Mouse (Mus musculus) midbrain, embryonic 14.5 days (tissue): ENCODE measurements at regions not wholly inside any gene's neighbourhood (a gene's known extent, or its start where the extent isn't known, plus 50 kb on each side); places are given as distances from the start of the nearest gene placed in this dataset.

Experiments
- ATAC-seq: fragments of 200-750 bp; cut with Nextera tagmentation; 2 replicates; pipeline ENCODE4 v1.8.0; 2017; ENCODE audit warnings: moderate number of reproducible peaks, moderate library complexity; ENCODE audit not compliant: low FRiP score, low TSS enrichment
- DNase-seq: peaks from one replicate; pipeline ENCODE4 v3.0.0-alpha.2; 2015
- H3K27ac ChIP-seq: fragments of 300-500 bp; sonication (generic); replicated peaks from 2 replicates; pipeline ENCODE4 v1.5.1; 2014; ENCODE audit warnings: mild to moderate bottlenecking, low read depth, low read length, moderate library complexity
- H3K27me3 ChIP-seq: fragments of 300-500 bp; sonication (generic); 2 replicates; pipeline ENCODE4 v1.6.1; 2014; ENCODE audit warnings: low read length, control low read depth, mixed read lengths; ENCODE audit not compliant: control insufficient read depth, insufficient read depth
- H3K36me3 ChIP-seq: fragments of 300-500 bp; sonication (generic); 2 replicates; pipeline ENCODE4 v1.6.1; 2014; ENCODE audit warnings: low read length, control low read depth; ENCODE audit not compliant: control insufficient read depth, insufficient read depth
- H3K4me1 ChIP-seq: fragments of 300-500 bp; sonication (generic); 2 replicates; pipeline ENCODE4 v1.6.1; 2014; ENCODE audit warnings: mild to moderate bottlenecking, antibody characterized with exemption, low read length, control low read depth; ENCODE audit not compliant: control insufficient read depth, insufficient read depth
- H3K4me2 ChIP-seq: fragments of 300-500 bp; sonication (generic); 2 replicates; pipeline ENCODE4 v1.6.1; 2014; ENCODE audit warnings: mild to moderate bottlenecking, low read length, moderate library complexity
- H3K4me3 ChIP-seq: fragments of 300-500 bp; sonication (generic); replicated peaks from 2 replicates; pipeline ENCODE4 v1.5.1; 2014; ENCODE audit warnings: low read depth, low read length
- H3K9ac ChIP-seq: fragments of 300-500 bp; sonication (generic); replicated peaks from 2 replicates; pipeline ENCODE4 v1.6.1; 2014; ENCODE audit warnings: mild to moderate bottlenecking, low read length, moderate library complexity
- H3K9me3 ChIP-seq: fragments of 300-500 bp; sonication (generic); 2 replicates; pipeline ENCODE4 v1.6.1; 2016; ENCODE audit warnings: low read length, control low read depth, mixed read lengths; ENCODE audit not compliant: control insufficient read depth
- WGBS: fragments of 180-500 bp; shearing (Covaris S2); extraction: QIAGEN DNeasy Blood & Tissue Kit; methylation state at CpG from one replicate; pipeline ENCODE4 v1.1.7; 2014; 5-methylcytosine and 5-hydroxymethylcytosine counted together

- H3K36me3 ChIP-seq, result no peaks in the 10 kb centered on the region
- H3K9me3 ChIP-seq, result no peaks in the 10 kb centered on the region
- H3K9ac ChIP-seq, result no peak overlapping the region
- H3K4me3 ChIP-seq, result no peak overlapping the region
- H3K4me1 ChIP-seq, result no peaks in the 10 kb centered on the region
- no peak overlapping the region for H3K27ac ChIP-seq
- H3K4me2 ChIP-seq, result no peak overlapping the region
- H3K27me3 ChIP-seq, result no peaks in the 10 kb centered on the region
- no peak for ATAC-seq
- no peak for DNase-seq
Observed at GRCm38 (mm10) chr7:93424717-93425116, 345.1 kb downstream of the Fam181b start.

DNA sequence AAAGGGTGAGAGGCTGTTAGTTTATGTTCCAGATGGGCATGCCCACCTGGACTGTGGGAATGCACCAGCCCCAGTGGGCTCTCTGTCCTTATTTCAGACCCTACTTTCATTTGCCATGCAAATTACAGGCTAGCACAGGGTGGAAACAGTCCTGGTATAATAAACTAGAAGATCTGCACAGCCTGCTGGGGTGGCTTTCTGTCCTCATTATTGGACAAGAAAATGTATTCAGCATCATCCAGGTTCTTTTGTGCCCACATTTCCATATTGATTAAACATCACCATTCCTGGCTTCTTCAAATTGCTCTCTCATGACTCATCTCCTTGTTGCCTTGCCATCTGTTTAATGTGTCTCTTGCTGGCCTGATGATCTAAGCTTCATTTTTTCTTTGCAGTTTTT lies 355.4 kb downstream of the Fam181b start:
- Histone ChIP-seq H3K36me3 (no peaks in the 10 kb centered on the region), H3K9me3 (no peaks in the 10 kb centered on the region), H3K27me3 (no peaks in the 10 kb centered on the region), H3K27ac (no peak overlapping the region), H3K4me3 (no peak overlapping the region), H3K4me1 (no peaks in the 10 kb centered on the region), H3K9ac (no peak overlapping the region), H3K4me2 (no peak overlapping the region)
- DNase-seq (peak; percentile 3), ATAC-seq (no peak; the same call in 1 of the 2 replicates)

DNA sequence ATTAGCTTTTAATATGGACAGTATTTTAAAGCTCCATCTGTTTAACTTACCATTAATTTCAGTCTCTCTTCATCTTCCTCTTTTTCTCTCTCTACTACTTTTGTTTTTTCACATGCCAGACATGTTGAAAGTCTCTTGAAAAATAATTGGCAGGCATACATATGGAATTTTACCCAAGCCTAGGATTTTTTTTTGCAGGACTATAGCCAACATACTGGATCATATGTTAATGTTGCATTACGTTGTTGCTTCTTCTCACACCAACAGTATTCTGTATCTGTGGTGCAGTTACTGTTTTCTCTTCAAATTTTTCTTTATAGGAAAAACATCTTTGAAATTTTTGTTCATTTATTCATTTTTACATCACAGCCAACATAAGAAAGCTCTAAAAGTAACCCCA lies 374.4 kb downstream of the Fam181b start:
- Histone ChIP-seq H3K4me2 (no peak overlapping the region), H3K9ac (no peak overlapping the region), H3K36me3 (no peaks in the 10 kb centered on the region), H3K9me3 (no peaks in the 10 kb centered on the region), H3K4me3 (no peak overlapping the region), H3K4me1 (no peaks in the 10 kb centered on the region), H3K27ac (no peak overlapping the region), H3K27me3 (no peaks in the 10 kb centered on the region)
- 87% methylated on average over 1 of the region's 1 CpGs for whole genome bisulfite sequencing
- DNase-seq, result no peak
- ATAC-seq, result no peak

DNA sequence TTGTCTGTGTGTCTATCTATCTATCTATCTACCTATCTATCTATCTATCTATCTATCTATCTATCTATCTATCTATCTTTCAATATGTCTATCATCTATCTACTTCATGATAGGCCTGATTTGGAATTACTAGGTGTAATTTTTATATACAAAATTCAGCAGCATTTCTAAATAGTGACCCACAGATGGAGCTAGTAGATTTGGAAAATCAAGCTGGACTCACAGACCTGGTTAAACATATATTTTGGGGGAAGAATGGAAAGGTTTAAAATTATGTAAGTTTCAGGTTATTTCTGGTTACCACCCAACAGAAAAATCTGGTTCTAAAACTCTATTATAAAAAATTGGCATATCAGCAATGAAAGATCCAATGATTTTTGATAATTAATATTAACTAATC lies 383.7 kb downstream of the Fam181b start:
- Histone ChIP-seq H3K9ac (no peak overlapping the region), H3K27ac (no peak overlapping the region), H3K36me3 (no peaks in the 10 kb centered on the region), H3K9me3 (no peaks in the 10 kb centered on the region), H3K4me3 (no peak overlapping the region), H3K4me2 (no peak overlapping the region), H3K4me1 (no peaks in the 10 kb centered on the region), H3K27me3 (no peaks in the 10 kb centered on the region)
- ATAC-seq (no peak), DNase-seq (peak; percentile 43)

GRCm38 (mm10) chr7:93473371-93473770 lies 393.7 kb downstream of the Fam181b start:
- H3K4me3 ChIP-seq, result no peak overlapping the region
- H3K9me3 ChIP-seq, result no peaks in the 10 kb centered on the region
- no peak overlapping the region for H3K4me2 ChIP-seq
- no peaks in the 10 kb centered on the region for H3K36me3 ChIP-seq
- DNase-seq (no peak), ATAC-seq (no peak)
- 57% methylated on average over 1 of the region's 1 CpGs for WGBS
- no peaks in the 10 kb centered on the region for H3K27me3 ChIP-seq
- no peak overlapping the region for H3K9ac ChIP-seq
- no peak overlapping the region for H3K27ac ChIP-seq
- H3K4me1 ChIP-seq, result no peaks in the 10 kb centered on the region

- H3K4me3 ChIP-seq, result no peak overlapping the region
- H3K4me1 ChIP-seq, result no peaks in the 10 kb centered on the region
- H3K27me3 ChIP-seq, result no peaks in the 10 kb centered on the region
- no peak overlapping the region for H3K9ac ChIP-seq
- no peak for DNase-seq
- H3K9me3 ChIP-seq, result no peaks in the 10 kb centered on the region
- 75% methylated on average over 2 of the region's 2 CpGs for WGBS
- no peak overlapping the region for H3K4me2 ChIP-seq
- H3K36me3 ChIP-seq, result no peaks in the 10 kb centered on the region
- ATAC-seq, result no peak
- H3K27ac ChIP-seq, result no peak overlapping the region
Observed at GRCm38 (mm10) chr7:93510636-93511035, 431.0 kb downstream of the Fam181b start.

DNA sequence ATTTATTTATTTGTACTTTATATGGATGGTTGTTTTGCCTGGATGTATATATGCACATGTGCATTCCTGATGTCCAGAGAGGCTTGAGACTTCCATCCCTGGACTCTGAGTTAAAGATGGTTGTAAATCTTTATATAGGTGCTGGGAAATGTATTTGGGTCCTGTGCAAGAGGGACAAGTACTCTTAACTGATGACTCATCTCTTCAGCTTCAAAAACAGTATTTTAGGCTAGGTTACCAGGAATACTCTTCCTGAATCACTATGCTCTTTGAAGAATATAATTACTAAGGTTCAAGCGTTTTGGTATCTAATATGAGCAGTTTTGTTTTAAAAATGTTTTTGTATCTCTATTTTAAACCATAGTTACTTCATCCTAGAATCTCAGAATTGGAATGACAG lies 431.6 kb downstream of the Fam181b start:
- 78% methylated on average over 1 of the region's 1 CpGs for WGBS
- no peaks in the 10 kb centered on the region for H3K27me3 ChIP-seq
- no peak overlapping the region for H3K27ac ChIP-seq
- DNase-seq, result no peak
- H3K9ac ChIP-seq, result no peak overlapping the region
- H3K4me2 ChIP-seq, result no peak overlapping the region
- H3K9me3 ChIP-seq, result no peaks in the 10 kb centered on the region
- no peaks in the 10 kb centered on the region for H3K36me3 ChIP-seq
- H3K4me3 ChIP-seq, result no peak overlapping the region
- no peaks in the 10 kb centered on the region for H3K4me1 ChIP-seq
- no peak for ATAC-seq

DNA sequence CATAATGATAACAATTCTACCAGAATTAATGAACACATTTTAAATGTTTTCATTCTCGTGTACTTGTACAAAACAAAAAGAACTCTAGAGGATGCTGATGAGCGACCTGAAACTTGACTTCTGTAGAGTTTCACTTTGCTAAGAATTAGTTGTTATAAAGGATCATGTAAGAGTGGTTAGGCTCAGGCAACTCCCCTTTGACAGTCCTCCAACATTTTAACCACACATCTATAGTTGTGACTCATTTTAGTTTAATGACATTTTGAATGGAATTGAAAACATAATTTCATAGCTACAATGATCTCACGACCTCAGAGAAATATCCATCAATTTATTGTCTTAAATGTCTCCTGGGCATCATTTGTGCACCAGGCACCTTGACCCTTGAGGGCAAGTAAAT lies 479.5 kb downstream of the Fam181b start:
- Histone ChIP-seq H3K4me2 (no peak overlapping the region), H3K27ac (no peak overlapping the region), H3K27me3 (no peaks in the 10 kb centered on the region), H3K9me3 (no peaks in the 10 kb centered on the region), H3K4me3 (no peak overlapping the region), H3K4me1 (no peaks in the 10 kb centered on the region), H3K36me3 (no peaks in the 10 kb centered on the region), H3K9ac (no peak overlapping the region)
- DNase-seq, result no peak
- 78% methylated on average over 3 of the region's 3 CpGs for WGBS
- no peak for ATAC-seq

- no peaks in the 10 kb centered on the region for H3K4me1 ChIP-seq
- no peaks in the 10 kb centered on the region for H3K36me3 ChIP-seq
- H3K9ac ChIP-seq, result no peak overlapping the region
- no peak overlapping the region for H3K4me2 ChIP-seq
- ATAC-seq (no peak), DNase-seq (no peak)
- no peak overlapping the region for H3K4me3 ChIP-seq
- WGBS, result 92% methylated on average over 1 of the region's 1 CpGs
- H3K27ac ChIP-seq, result no peak overlapping the region
- H3K27me3 ChIP-seq, result no peaks in the 10 kb centered on the region
- H3K9me3 ChIP-seq, result no peaks in the 10 kb centered on the region
Observed at GRCm38 (mm10) chr7:93577523-93577922, 497.9 kb downstream of the Fam181b start.
